8 mouse cellular contexts compared by ENCODE assay signal in genomic region chr5:105110271-105110852, GRCm38 (mm10). TPM values are rescaled to one million over a fixed set of nuclear protein-coding genes. Genes with fewer than 3 reads are reported as not detected.
A peak's percentile ranks its signal among the peaks of the same experiment; 100 is the strongest.
DNase-seq lines count a peak whose midpoint lies in the region; ATAC-seq and TF ChIP-seq lines count a peak whose summit lies in the region.
"Not testable (repeated sequence)": the region's sequence is repeated elsewhere in the genome, so short reads cannot be mapped to it uniquely, and the experiment has no call there.
"Had no signal": no experiment of that assay in that cellular context is flagged by ENCODE, and none has a peak within 500 bp of the region (broad histone marks: within the 10 kb centered on the region; RNA-seq: fewer than 3 reads in every experiment).

No protein-coding gene starts in this region.

- peak; percentile 69 for DNase-seq in adrenal gland, postnatal 10 days
- DNase-seq in gastrocnemius, adult 18-20 months (ENCODE audit: low spot score) = peak; percentile 39
- peak; percentile 71 to 75 for DNase-seq in heart, postnatal 10 days
- DNase-seq in spleen, postnatal 4 days (ENCODE audit: low spot score in 2 of 2) = peak; percentile 70 to 77

- not testable (repeated sequence) for H3ac ChIP-seq in myocyte (ENCODE audit: control insufficient read depth, insufficient read length)

- WGBS in kidney, embryonic 15.5 days = 20% methylated on average over 4 of the region's 4 CpGs
- 3% methylated on average over 4 of the region's 4 CpGs for WGBS in liver, embryonic 16.5 days (ENCODE audit: insufficient replicate concordance)

- H3K27me3 ChIP-seq in kidney, embryonic 15.5 days; liver, embryonic 16.5 days (ENCODE audit: control insufficient read depth, insufficient read depth, low read depth, low read length); myocyte (ENCODE audit: control insufficient read depth, insufficient read depth, insufficient read length): not testable (repeated sequence)

- not testable (repeated sequence) for H3K79me2 ChIP-seq in myocyte (ENCODE audit: control insufficient read depth, insufficient read depth)

- H3K27ac ChIP-seq in kidney, embryonic 15.5 days = peak overlapping the region; percentile 45; the same call in 1 of the 2 replicates
- H3K27ac ChIP-seq in liver, embryonic 16.5 days (ENCODE audit: low read length) = peak overlapping the region; percentile 19; the same call in 1 of the 2 replicates

- H3K4me1 ChIP-seq in kidney, embryonic 15.5 days; liver, embryonic 16.5 days (ENCODE audit: control insufficient read depth, low read depth, low read length): not testable (repeated sequence)

- not testable (repeated sequence) for H3K36me3 ChIP-seq in kidney, embryonic 15.5 days; liver, embryonic 16.5 days (ENCODE audit: control insufficient read depth, insufficient read depth); myocyte (ENCODE audit: control insufficient read depth, insufficient read depth)

- not testable (repeated sequence) for ATAC-seq in kidney, embryonic 15.5 days (replicated peaks; ENCODE audit: low FRiP score)
- ATAC-seq in liver, embryonic 16.5 days (ENCODE audit: low read depth) = peak; percentile 64

- intact Hi-C loops in heart, postnatal 10 days (cut with DNase I) = loop anchor here (5.0 kb wide), 1 partner anchor 37 kb away; no protein-coding TSS in a partner anchor

- H3K9me3 ChIP-seq in kidney, embryonic 15.5 days (replicated peaks); liver, embryonic 16.5 days (replicated peaks; ENCODE audit: control insufficient read depth, low read length): not testable (repeated sequence)

- not testable (repeated sequence) for H3K9ac ChIP-seq in kidney, embryonic 15.5 days; liver, embryonic 16.5 days (ENCODE audit: low read depth, low read length)

- TF ChIP-seq POLR2A in myocyte (IDR thresholded peaks at IDR 0.05; ENCODE audit: insufficient read length, low read depth) = not testable (repeated sequence)

- not testable (repeated sequence) for H3K4me3 ChIP-seq in kidney, embryonic 15.5 days (replicated peaks); liver, embryonic 16.5 days (ENCODE audit: low read depth, low read length); myocyte

- H3K4me2 ChIP-seq in kidney, embryonic 15.5 days = not testable (repeated sequence)
- 0 out of 2 replicates have a peak overlapping the region, but pooled peaks have one; percentile 9 for H3K4me2 ChIP-seq in liver, embryonic 16.5 days (ENCODE audit: low read depth, low read length)
- H3K4me2 ChIP-seq in myocyte (ENCODE audit: low read depth) = peak overlapping the region; percentile 42

RNA-seq across cellular contexts. Expression of gene Gbp9, which starts 29.0 kb away (rescaled TPM):
- 10 to 100 TPM in 1 of 2 experiments, 1 to 10 TPM in 1; 7.5 to 11.6 TPM for total RNA-seq in adrenal gland, postnatal 10 days (2021)
- total RNA-seq in gastrocnemius, adult 18-20 months (2021) = 1 to 10 TPM; 1.7 to 3.8 TPM
- total RNA-seq in heart, postnatal 10 days (2021) = 10 to 100 TPM; 10.2 to 13.1 TPM
- polyA plus RNA-seq in kidney, embryonic 15.5 days (2015; fragmentation: Nextera tagmentation; extraction: Ambion mirVana) = 2.4 and 2.5 TPM in 2 replicates
- 0.89 and 1.2 TPM in 2 replicates for polyA plus RNA-seq in liver, embryonic 16.5 days (2015; fragmentation: Nextera tagmentation; extraction: Ambion mirVana)
- polyA plus RNA-seq in myocyte (2012; fragmentation: generic; extraction: Trizol) = 0.85 TPM

RNA-seq across cellular contexts. Expression of gene Gbp8, which starts 29.0 kb away (rescaled TPM):
- total RNA-seq in adrenal gland, postnatal 10 days (2021) = 1 to 10 TPM in 1 of 2 experiments, under 1 TPM in 1; 0.99 to 1.2 TPM
- total RNA-seq in gastrocnemius, adult 18-20 months (2021) = under 1 TPM in 1 of 2 experiments, not detected in 1; 0.09 TPM
- under 1 TPM; 0.26 to 0.40 TPM for total RNA-seq in heart, postnatal 10 days (2021)
- polyA plus RNA-seq in kidney, embryonic 15.5 days (2015; fragmentation: Nextera tagmentation; extraction: Ambion mirVana) = 0.54 and 0.91 TPM in 2 replicates
- polyA plus RNA-seq in liver, embryonic 16.5 days (2015; fragmentation: Nextera tagmentation; extraction: Ambion mirVana) = 3.5 and 3.7 TPM in 2 replicates
- polyA plus RNA-seq in myocyte (2012; fragmentation: generic; extraction: Trizol) = 0.46 TPM
- polyA plus RNA-seq: limb, embryonic 11.5 days had no signal

RNA-seq across cellular contexts. Expression of gene Gbp4, which starts 29.0 kb away (rescaled TPM):
- 1 to 10 TPM; 3.9 to 6.4 TPM for total RNA-seq in adrenal gland, postnatal 10 days (2021)
- total RNA-seq in gastrocnemius, adult 18-20 months (2021) = 1 to 10 TPM; 1.4 to 8.6 TPM
- 1 to 10 TPM; 6.4 to 6.8 TPM for total RNA-seq in heart, postnatal 10 days (2021)
- 0.33 and 0.49 TPM in 2 replicates for polyA plus RNA-seq in kidney, embryonic 15.5 days (2015; fragmentation: Nextera tagmentation; extraction: Ambion mirVana)
- 0.72 and 0.91 TPM in 2 replicates for polyA plus RNA-seq in liver, embryonic 16.5 days (2015; fragmentation: Nextera tagmentation; extraction: Ambion mirVana)
- 0.66 TPM for polyA plus RNA-seq in myocyte (2012; fragmentation: generic; extraction: Trizol)
